Mouse (Mus musculus) stomach, postnatal 0 days (tissue): ENCODE results near the gene Popdc2.

ENCODE experiments used
- CTCF ChIP-seq: IDR thresholded peaks from 2 replicates; pipeline ENCODE4 v1.5.1; 2016; ENCODE audit warnings: antibody characterized with exemption, low read depth, mild to moderate bottlenecking, moderate library complexity
- EP300 ChIP-seq: optimal IDR thresholded peaks from 2 replicates; pipeline ENCODE3; 2016; ENCODE audit warnings: antibody characterized with exemption

- no peak for TF ChIP-seq CTCF
- no peak for TF ChIP-seq EP300
Measured at GRCm38 (mm10) chr16:38358256-38358812, 3.7 kb upstream of the Popdc2 start.
